Mouse (Mus musculus) C2C12 (cell line): ENCODE data around the gene Enpp6. TPM values are rescaled to one million over a fixed set of nuclear protein-coding genes. Genes with fewer than 3 reads are reported as not detected.

Source experiments
- H3K27me3 ChIP-seq: one replicate; pipeline ENCODE4 v1.6.1; 2011; ENCODE audit not compliant: control insufficient read depth, insufficient read depth, insufficient read length
- H3K36me3 ChIP-seq: one replicate; pipeline ENCODE4 v1.6.1; 2011; ENCODE audit not compliant: control insufficient read depth, insufficient read depth
- H3K4me3 ChIP-seq: one replicate; pipeline ENCODE4 v1.5.1; 2011; ENCODE audit warnings: mild to moderate bottlenecking, control low read depth; ENCODE audit not compliant: poor library complexity, insufficient read depth, severe bottlenecking
- H3K79me2 ChIP-seq: one replicate; pipeline ENCODE4 v1.6.1; 2011; ENCODE audit not compliant: control insufficient read depth, insufficient read depth
- H3K79me3 ChIP-seq: one replicate; pipeline ENCODE4 v1.6.1; 2011; ENCODE audit warnings: low read depth, control low read depth
- H3ac ChIP-seq: one replicate; pipeline ENCODE3; 2011; ENCODE audit warnings: low read depth; ENCODE audit not compliant: control insufficient read depth, insufficient read length
- CEBPB ChIP-seq: IDR thresholded peaks from one replicate; pipeline ENCODE4 v1.6.1; 2011; ENCODE audit warnings: low read depth, mild to moderate bottlenecking, control low read depth, moderate library complexity
- CTCF ChIP-seq: IDR thresholded peaks from one replicate; pipeline ENCODE4 v1.5.1; 2011; ENCODE audit not compliant: control insufficient read depth, insufficient read depth, insufficient read length
- FOSL1 ChIP-seq: IDR thresholded peaks from one replicate; pipeline ENCODE4 v1.8.0; 2011; ENCODE audit warnings: mild to moderate bottlenecking, low read length; ENCODE audit not compliant: poor library complexity, insufficient read depth, severe bottlenecking
- MAX ChIP-seq: IDR thresholded peaks from one replicate; pipeline ENCODE4 v1.6.1; 2011; ENCODE audit warnings: mild to moderate bottlenecking, control low read depth
- MYOD1 ChIP-seq: IDR thresholded peaks from one replicate; pipeline ENCODE4 v1.6.1; 2011; ENCODE audit warnings: low read depth; ENCODE audit not compliant: control insufficient read depth, insufficient read length
- MYOG ChIP-seq: IDR thresholded peaks from one replicate; pipeline ENCODE4 v1.6.1; 2011; ENCODE audit not compliant: control insufficient read depth, insufficient read length; ENCODE audit errors: extremely low read depth
- USF1 ChIP-seq: IDR thresholded peaks from one replicate; pipeline ENCODE4 v1.6.1; 2011; ENCODE audit warnings: low read depth, mild to moderate bottlenecking, control low read depth, moderate library complexity
- polyA plus RNA-seq: library from polyadenylated mRNA; unstranded; fragments of >200 nt; fragmentation: generic; extraction: Trizol; gene quantifications from one replicate; pipeline ENCODE4 v1.2.1, GENCODE M21; 2012; ENCODE audit warnings: missing spikeins

Gene Enpp6
- polyA plus RNA-seq, 1 experiment: not detected

DNA sequence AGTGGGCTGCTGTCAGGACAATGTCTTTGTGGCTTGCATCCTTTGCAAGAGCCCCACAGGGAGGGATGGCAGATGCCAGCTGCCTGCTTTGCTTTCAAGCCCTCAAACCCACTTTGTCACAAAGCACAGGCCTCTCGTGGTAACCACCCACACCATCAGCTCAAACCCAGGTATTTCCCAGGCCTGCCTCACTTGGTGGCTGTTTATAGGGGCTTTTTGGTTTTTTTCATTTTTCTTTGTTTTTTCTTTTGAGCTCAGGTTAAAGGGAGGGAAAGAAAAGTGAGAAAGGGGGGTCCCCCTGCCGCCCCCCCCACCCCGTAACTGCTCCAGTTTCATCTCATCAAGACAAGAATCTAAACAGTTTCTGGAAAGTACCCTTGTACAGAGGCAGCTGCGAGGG lies 43.4 kb upstream of the Enpp6 start:
- no peaks in the 10 kb centered on the region for H3K36me3 ChIP-seq
- H3K79me3 ChIP-seq: no peaks in the 10 kb centered on the region
- TF ChIP-seq CEBPB: no peak
- no peak for TF ChIP-seq USF1
- TF ChIP-seq MYOD1: no peak
- TF ChIP-seq MYOG: no peak
- no peak for TF ChIP-seq FOSL1
- TF ChIP-seq CTCF: no peak
- TF ChIP-seq MAX: no peak
- H3K79me2 ChIP-seq: no peaks in the 10 kb centered on the region
- H3K27me3 ChIP-seq: no peaks in the 10 kb centered on the region
- H3ac ChIP-seq: no peak overlapping the region
- no peak overlapping the region for H3K4me3 ChIP-seq

DNA sequence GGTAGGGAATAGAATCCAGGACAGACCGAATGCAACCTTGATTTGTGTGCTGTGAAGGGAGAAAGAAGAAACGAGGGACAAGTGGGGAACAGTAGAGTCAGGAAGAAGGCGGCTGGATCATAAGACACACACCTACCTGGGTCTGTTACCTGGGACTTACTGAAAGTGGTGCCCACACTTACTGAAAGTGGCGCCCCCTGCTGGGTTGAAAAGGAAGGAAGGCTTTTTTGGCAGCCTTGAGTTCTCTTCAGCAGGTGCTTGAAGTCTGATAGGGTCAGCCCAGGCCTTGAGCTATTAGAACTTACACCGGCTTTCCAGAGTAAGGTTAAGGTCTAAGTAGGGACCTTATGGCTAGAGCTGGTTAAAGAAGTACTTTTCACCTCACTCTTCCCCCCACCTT lies 40.5 kb upstream of the Enpp6 start:
- TF ChIP-seq MAX (no peak), MYOD1 (no peak), CTCF (no peak)
- no peaks in the 10 kb centered on the region for H3K36me3 ChIP-seq
- no peak overlapping the region for H3ac ChIP-seq
- H3K79me3 ChIP-seq: no peaks in the 10 kb centered on the region
- H3K4me3 ChIP-seq: no peak overlapping the region
- no peaks in the 10 kb centered on the region for H3K79me2 ChIP-seq
- H3K27me3 ChIP-seq: no peaks in the 10 kb centered on the region

GRCm38 (mm10) chr8:46948091-46948757 lies 38.5 kb upstream of the Enpp6 start:
- Histone ChIP-seq H3K79me2 (no peaks in the 10 kb centered on the region), H3K79me3 (no peaks in the 10 kb centered on the region), H3ac (no peak overlapping the region), H3K4me3 (no peak overlapping the region), H3K27me3 (no peaks in the 10 kb centered on the region), H3K36me3 (no peaks in the 10 kb centered on the region)
- TF ChIP-seq MYOG (no peak), MYOD1 (no peak), USF1 (no peak), CEBPB (no peak), FOSL1 (no peak), MAX (no peak), CTCF (no peak)

DNA sequence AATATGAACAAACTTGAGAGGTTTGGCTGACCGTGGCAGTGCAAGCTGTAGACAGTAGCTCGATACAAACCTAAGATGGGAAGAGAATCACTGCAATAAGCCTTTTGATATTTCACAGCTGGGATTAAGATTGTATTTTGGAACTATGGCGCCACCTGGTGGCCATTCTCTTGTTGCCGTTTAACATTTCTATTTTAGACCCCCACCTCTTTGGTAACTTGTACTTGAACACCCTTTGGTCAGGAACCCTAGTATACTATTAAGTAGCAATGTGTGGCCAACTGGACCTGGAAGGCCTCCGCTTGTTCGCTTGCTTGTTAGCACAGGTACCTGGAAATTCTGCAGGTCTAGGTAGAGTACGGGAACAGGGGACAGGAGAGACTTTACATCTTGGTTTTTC lies 33.2 kb upstream of the Enpp6 start:
- TF ChIP-seq MYOG (no peak), MAX (no peak), USF1 (no peak), CEBPB (no peak), MYOD1 (no peak), CTCF (no peak), FOSL1 (no peak)
- Histone ChIP-seq H3K4me3 (no peak overlapping the region), H3K79me2 (no peaks in the 10 kb centered on the region), H3K27me3 (no peaks in the 10 kb centered on the region), H3ac (no peak overlapping the region), H3K79me3 (no peaks in the 10 kb centered on the region), H3K36me3 (no peaks in the 10 kb centered on the region)

- Histone ChIP-seq H3ac (no peak overlapping the region), H3K4me3 (no peak overlapping the region), H3K79me2 (no peaks in the 10 kb centered on the region)
Observed at GRCm38 (mm10) chr8:46962630-46963427, 23.9 kb upstream of the Enpp6 start.

DNA sequence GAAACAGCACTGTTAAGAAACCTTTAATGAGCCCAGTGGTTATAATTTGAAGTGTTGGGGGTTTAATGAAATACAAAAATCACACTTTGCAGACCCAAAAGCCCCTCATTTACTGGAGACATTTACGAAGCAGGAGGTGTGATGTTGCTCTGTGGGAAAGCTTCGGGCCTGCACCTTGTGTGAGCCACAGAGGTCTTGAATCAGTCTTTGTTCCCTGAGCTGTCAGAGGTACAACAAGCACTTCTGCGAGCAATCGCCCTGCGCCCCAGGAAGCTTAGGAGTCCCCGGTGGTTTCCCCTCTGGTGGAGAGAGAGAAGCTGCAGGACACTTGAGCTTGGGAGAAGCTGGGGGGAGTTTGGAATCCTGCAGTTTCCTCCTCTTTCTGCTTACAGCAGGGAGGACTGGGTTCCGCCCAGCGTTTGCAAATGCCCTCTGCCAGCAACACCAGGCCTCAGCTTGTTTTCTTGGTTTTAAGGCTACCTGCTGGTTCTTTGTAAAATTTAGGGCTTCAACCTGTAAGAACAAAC lies 23.0 kb upstream of the Enpp6 start:
- Histone ChIP-seq H3K27me3 (peaks cover 5% of the 10 kb centered on the region), H3K79me3 (no peaks in the 10 kb centered on the region), H3K4me3 (no peak overlapping the region), H3K36me3 (no peaks in the 10 kb centered on the region), H3K79me2 (no peaks in the 10 kb centered on the region), H3ac (no peak overlapping the region)
- TF ChIP-seq MYOD1 (no peak), FOSL1 (no peak), CTCF (no peak), USF1 (no peak), MAX (no peak), CEBPB (no peak), MYOG (no peak)

More at GRCm38 (mm10) chr8:46962630-46963427, 23.9 kb upstream of the Enpp6 start:
- TF ChIP-seq USF1 (no peak), FOSL1 (no peak), MYOD1 (no peak), MYOG (no peak), CTCF (no peak), CEBPB (no peak), MAX (no peak)
- Histone ChIP-seq H3K27me3 (peaks cover 5% of the 10 kb centered on the region), H3K79me3 (no peaks in the 10 kb centered on the region), H3K36me3 (no peaks in the 10 kb centered on the region)
